Mouse (Mus musculus) small intestine, adult 10 weeks (tissue): ENCODE data around the gene Gm10031. TPM values are rescaled to one million over a fixed set of nuclear protein-coding genes. Genes with fewer than 3 reads are reported as not detected.

Experiments used
- polyA plus RNA-seq: library from polyadenylated mRNA; stranded (reverse); fragments of 350-450 nt; fragmentation: Illumina TruSeq; extraction: RNeasy Lipid Tissue Mini Kit (QIAGEN cat#74804); gene quantifications from one replicate; pipeline ENCODE4 v1.2.3, GENCODE M21; 2014; ENCODE audit warnings: low replicate concordance

Gene Gm10031
- polyA plus RNA-seq: 3.6 TPM

GRCm38 (mm10) chr1:156523842-156524241 is at the start of gene Gm10031:
Gene Gm10031 (plus strand): TSS chr1:156524012.

GRCm38 (mm10) chr1:156558024-156558930 is 34.5 kb downstream of the Gm10031 start, which contains the start of gene Abl2:
Gene Abl2 (plus strand): TSS chr1:156558786.

Other genes starting within 250 kb of the Gm10031 start
- not detected for gene Tdrd5, start 220.3 kb upstream of the Gm10031 start, polyA plus RNA-seq
- not detected for gene Nphs2, start 213.3 kb upstream of the Gm10031 start, polyA plus RNA-seq
- 5.6 TPM for gene Gm2000, start 158.0 kb upstream of the Gm10031 start, polyA plus RNA-seq
- gene Axdnd1, start 102.9 kb upstream of the Gm10031 start, polyA plus RNA-seq: 0.41 TPM
- 31.0 TPM for gene Soat1, start 49.7 kb upstream of the Gm10031 start, polyA plus RNA-seq
- gene Abl2, start 34.8 kb downstream of the Gm10031 start, polyA plus RNA-seq: 3.9 TPM
- gene Tor3a, start 150.3 kb downstream of the Gm10031 start, polyA plus RNA-seq: 6.8 TPM
- gene Fam20b, start 195.1 kb downstream of the Gm10031 start, polyA plus RNA-seq: 105 TPM